Mouse (Mus musculus): ENCODE data around the gene Xrra1. TPM values are rescaled to one million over a fixed set of nuclear protein-coding genes. Genes with fewer than 3 reads are reported as not detected.

Xrra1 gene
- polyA plus RNA-seq, 2 experiments, result not detected

DNA sequence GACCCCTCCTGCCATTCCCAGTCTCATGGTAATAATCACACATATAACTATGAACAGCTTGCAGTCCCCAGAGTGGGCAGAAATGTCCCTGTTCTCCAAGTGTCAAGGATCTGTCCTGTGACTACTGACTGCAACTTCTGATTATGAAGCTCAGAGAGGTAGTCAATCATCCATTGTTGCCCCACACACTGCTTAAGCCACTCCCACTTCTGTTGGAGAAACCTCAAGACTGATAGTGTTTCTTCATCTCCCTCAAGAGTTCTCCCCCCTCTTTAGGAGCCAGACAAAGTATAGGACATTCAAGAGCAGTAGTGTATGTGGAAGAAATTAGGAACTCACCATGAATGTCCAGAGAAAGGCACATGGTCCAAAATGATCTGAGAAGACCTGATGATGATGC lies 28.8 kb downstream of the Xrra1 start:
- Histone ChIP-seq H3K36me3 (replicated peaks; ENCODE audit: control insufficient read depth, insufficient read depth, low read depth) (no peaks in the 10 kb centered on the region), H3K4me2 (ENCODE audit: low read depth) (no peak overlapping the region), H3K4me1 (replicated peaks; ENCODE audit: control insufficient read depth in 2 of 2, insufficient read depth in 2 of 2, low read length in 1 of 2) (no peaks in the 10 kb centered on the region), H3K4me3 (ENCODE audit: insufficient read depth in 1 of 2, low read depth in 2 of 2, low read length in 2 of 2) (no peak overlapping the region), H3K9me3 (ENCODE audit: control insufficient read depth, low read length) (no peaks in the 10 kb centered on the region), H3K27ac (no peak overlapping the region), H3K9ac (replicated peaks) (no peak overlapping the region), H3K27me3 (ENCODE audit: control insufficient read depth, insufficient read depth, low read length) (no peaks in the 10 kb centered on the region)
- TF ChIP-seq CTCF (IDR thresholded peaks at IDR 0.05; ENCODE audit: low read depth), result no peak
- no peak for TF ChIP-seq EP300 (IDR thresholded peaks at IDR 0.05; ENCODE audit: low read depth)
- DNase-seq (ENCODE audit: low read depth in 3 of 3, low spot score in 3 of 3) (no peak), ATAC-seq (ENCODE audit: insufficient read depth) (no peak)

DNA sequence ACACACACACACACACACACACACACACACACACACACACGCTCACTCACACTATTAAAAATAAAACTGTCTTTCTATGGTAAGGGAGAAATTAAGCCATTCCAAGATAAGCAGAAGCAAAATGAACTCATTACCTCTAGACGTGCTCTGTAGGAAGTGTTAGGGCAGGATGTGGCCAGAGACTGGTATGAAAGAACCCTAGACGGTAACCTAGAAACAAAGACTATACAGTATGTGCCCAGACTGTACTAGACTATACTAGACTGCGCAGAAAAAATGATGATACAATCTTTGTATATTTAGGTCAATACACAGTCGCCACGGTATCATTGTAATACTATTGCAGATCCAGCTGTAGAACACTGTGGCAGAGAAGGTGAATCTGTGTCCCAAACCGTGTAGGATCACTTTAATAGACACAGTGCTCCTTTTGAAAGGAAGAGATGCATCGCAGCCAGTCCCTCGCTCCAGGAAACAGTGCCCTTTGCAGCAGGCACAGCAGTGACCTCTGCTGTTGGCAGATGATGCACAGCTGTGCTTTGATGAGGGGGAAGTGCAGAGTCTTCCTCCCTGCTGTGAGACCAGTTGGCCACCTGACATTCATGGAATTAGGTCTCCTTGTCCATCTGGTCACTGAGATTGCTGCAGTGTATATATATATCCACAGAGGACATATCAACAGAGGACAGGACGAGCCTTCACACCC lies 30.4 kb downstream of the Xrra1 start:
- H3K36me3 ChIP-seq (replicated peaks; ENCODE audit: control insufficient read depth, insufficient read depth, low read depth), result no peaks in the 10 kb centered on the region
- no peak overlapping the region for H3K9ac ChIP-seq (replicated peaks)
- H3K27me3 ChIP-seq (ENCODE audit: control insufficient read depth, insufficient read depth, low read length), result no peaks in the 10 kb centered on the region
- 22% methylated on average over 10 of the region's 10 CpGs for WGBS (ENCODE audit: insufficient replicate concordance)
- ATAC-seq (ENCODE audit: insufficient read depth) (no peak), DNase-seq (ENCODE audit: low read depth in 3 of 3, low spot score in 3 of 3) (no peak)
- H3K9me3 ChIP-seq (ENCODE audit: control insufficient read depth, low read length), result no peaks in the 10 kb centered on the region
- H3K4me2 ChIP-seq (ENCODE audit: low read depth), result no peak overlapping the region
- TF ChIP-seq EP300 (IDR thresholded peaks at IDR 0.05; ENCODE audit: low read depth) (no peak), CTCF (IDR thresholded peaks at IDR 0.05; ENCODE audit: low read depth) (peak; percentile 62)
- no peaks in the 10 kb centered on the region for H3K4me1 ChIP-seq (replicated peaks; ENCODE audit: control insufficient read depth in 2 of 2, insufficient read depth in 2 of 2, low read length in 1 of 2)
- no peak overlapping the region for H3K4me3 ChIP-seq (ENCODE audit: insufficient read depth in 1 of 2, low read depth in 2 of 2, low read length in 2 of 2)
- no peak overlapping the region for H3K27ac ChIP-seq

DNA sequence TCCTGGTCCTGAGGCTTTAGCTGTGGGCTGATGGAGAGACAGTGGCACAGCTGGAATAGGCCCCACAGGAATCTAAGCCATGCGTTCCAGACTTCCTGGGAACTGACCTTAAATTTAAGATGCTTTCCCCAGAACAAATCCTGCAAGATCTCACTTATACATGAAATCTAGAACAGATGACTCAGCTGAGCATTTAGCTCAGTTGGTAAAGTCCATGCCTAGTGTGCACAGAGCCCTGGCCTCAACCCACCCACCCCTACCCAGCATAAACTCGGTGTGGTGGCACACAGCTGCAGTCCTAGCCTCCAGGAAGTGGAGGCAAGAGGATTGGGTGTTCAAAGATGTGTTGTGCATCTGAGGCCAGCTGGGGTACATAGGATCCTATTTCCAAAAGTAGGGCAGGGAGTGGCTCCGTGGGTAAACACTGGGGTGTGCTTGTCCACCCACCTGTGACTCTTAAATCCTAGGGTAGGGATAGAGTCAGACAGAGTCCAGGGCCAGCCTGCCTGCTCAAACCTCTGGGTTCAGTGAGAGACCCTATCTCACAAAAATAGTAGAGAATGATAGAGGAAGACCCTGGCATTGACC lies 31.3 kb downstream of the Xrra1 start:
- TF ChIP-seq CTCF (IDR thresholded peaks at IDR 0.05; ENCODE audit: low read depth) (no peak), EP300 (IDR thresholded peaks at IDR 0.05; ENCODE audit: low read depth) (no peak)
- Histone ChIP-seq H3K9me3 (ENCODE audit: control insufficient read depth, low read length) (no peaks in the 10 kb centered on the region), H3K27ac (no peak overlapping the region), H3K36me3 (replicated peaks; ENCODE audit: control insufficient read depth, insufficient read depth, low read depth) (no peaks in the 10 kb centered on the region), H3K9ac (replicated peaks) (no peak overlapping the region), H3K4me2 (ENCODE audit: low read depth) (no peak overlapping the region), H3K4me1 (replicated peaks; ENCODE audit: control insufficient read depth in 2 of 2, insufficient read depth in 2 of 2, low read length in 1 of 2) (no peaks in the 10 kb centered on the region), H3K27me3 (ENCODE audit: control insufficient read depth, insufficient read depth, low read length) (no peaks in the 10 kb centered on the region), H3K4me3 (ENCODE audit: insufficient read depth in 1 of 2, low read depth in 2 of 2, low read length in 2 of 2) (no peak overlapping the region)
- WGBS (ENCODE audit: insufficient replicate concordance), result 49% methylated on average over 3 of the region's 3 CpGs
- ATAC-seq (ENCODE audit: insufficient read depth), result no peak
- no peak for DNase-seq (ENCODE audit: low read depth in 3 of 3, low spot score in 3 of 3)

DNA sequence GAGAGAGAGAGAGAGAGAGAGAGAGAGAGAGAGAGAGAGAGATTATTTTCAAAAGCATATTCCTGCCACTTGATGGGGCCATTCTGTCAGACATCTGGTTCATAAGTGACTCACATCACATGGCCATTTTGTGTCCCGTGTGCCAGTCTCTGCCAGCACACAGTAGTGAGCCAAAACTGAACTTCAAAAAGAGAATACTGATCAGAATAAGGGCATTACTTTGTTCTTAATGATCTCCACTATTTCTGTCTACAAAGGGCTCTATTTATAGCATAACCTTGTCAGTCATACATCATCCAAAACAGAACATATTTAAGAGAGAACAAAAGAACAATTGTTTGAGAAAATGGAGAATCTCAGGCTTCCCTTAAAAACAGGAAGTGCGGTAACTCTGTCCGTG lies 32.6 kb downstream of the Xrra1 start:
- no peaks in the 10 kb centered on the region for H3K9me3 ChIP-seq (ENCODE audit: control insufficient read depth, low read length)
- no peak overlapping the region for H3K9ac ChIP-seq (replicated peaks)
- no peak for TF ChIP-seq CTCF (IDR thresholded peaks at IDR 0.05; ENCODE audit: low read depth)
- TF ChIP-seq EP300 (IDR thresholded peaks at IDR 0.05; ENCODE audit: low read depth), result no peak
- H3K27ac ChIP-seq, result no peak overlapping the region
- no peak overlapping the region for H3K4me2 ChIP-seq (ENCODE audit: low read depth)
- ATAC-seq (ENCODE audit: insufficient read depth) (no peak), DNase-seq (ENCODE audit: low read depth in 3 of 3, low spot score in 3 of 3) (no peak)
- WGBS (ENCODE audit: insufficient replicate concordance), result 37% methylated on average over 3 of the region's 3 CpGs
- H3K36me3 ChIP-seq (replicated peaks; ENCODE audit: control insufficient read depth, insufficient read depth, low read depth), result no peaks in the 10 kb centered on the region
- no peak overlapping the region for H3K4me3 ChIP-seq (ENCODE audit: insufficient read depth in 1 of 2, low read depth in 2 of 2, low read length in 2 of 2)
- no peaks in the 10 kb centered on the region for H3K4me1 ChIP-seq (replicated peaks; ENCODE audit: control insufficient read depth in 2 of 2, insufficient read depth in 2 of 2, low read length in 1 of 2)
- no peaks in the 10 kb centered on the region for H3K27me3 ChIP-seq (ENCODE audit: control insufficient read depth, insufficient read depth, low read length)

DNA sequence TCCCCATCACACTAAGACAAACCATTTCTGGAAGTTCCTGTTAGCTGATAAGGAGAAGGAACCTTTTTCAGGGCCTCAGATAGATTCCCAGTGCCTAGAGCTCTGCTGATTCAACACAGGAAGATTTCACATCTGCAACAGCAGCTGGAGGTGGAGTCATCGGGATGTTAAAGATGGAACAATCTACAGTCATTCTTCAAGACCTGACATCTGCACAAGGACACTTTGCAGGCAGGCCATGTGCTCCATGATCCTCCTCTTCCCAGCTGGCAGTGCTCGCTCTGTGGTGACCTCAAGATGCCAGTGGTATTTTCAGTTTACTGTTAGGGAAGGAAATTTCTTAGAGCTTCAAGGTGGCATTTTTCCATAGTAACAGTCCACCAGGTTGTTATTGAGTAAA lies 33.4 kb downstream of the Xrra1 start:
- DNase-seq (ENCODE audit: low read depth in 3 of 3, low spot score in 3 of 3) (no peak), ATAC-seq (ENCODE audit: insufficient read depth) (no peak)
- H3K9ac ChIP-seq (replicated peaks), result no peak overlapping the region
- no peak for TF ChIP-seq CTCF (IDR thresholded peaks at IDR 0.05; ENCODE audit: low read depth)
- TF ChIP-seq EP300 (IDR thresholded peaks at IDR 0.05; ENCODE audit: low read depth), result no peak
- H3K4me1 ChIP-seq (replicated peaks; ENCODE audit: control insufficient read depth in 2 of 2, insufficient read depth in 2 of 2, low read length in 1 of 2), result no peaks in the 10 kb centered on the region
- no peak overlapping the region for H3K27ac ChIP-seq
- no peaks in the 10 kb centered on the region for H3K36me3 ChIP-seq (replicated peaks; ENCODE audit: control insufficient read depth, insufficient read depth, low read depth)
- H3K27me3 ChIP-seq (ENCODE audit: control insufficient read depth, insufficient read depth, low read length), result no peaks in the 10 kb centered on the region
- no peak overlapping the region for H3K4me2 ChIP-seq (ENCODE audit: low read depth)
- WGBS (ENCODE audit: insufficient replicate concordance), result 64% methylated on average over 2 of the region's 2 CpGs
- no peaks in the 10 kb centered on the region for H3K9me3 ChIP-seq (ENCODE audit: control insufficient read depth, low read length)
- no peak overlapping the region for H3K4me3 ChIP-seq (ENCODE audit: insufficient read depth in 1 of 2, low read depth in 2 of 2, low read length in 2 of 2)

Measured in liver, embryonic 14.5 days (tissue).